In genomic region chr11:96017941-96018351, GRCm38 (mm10) we compare ENCODE assay signal across 14 mouse cellular contexts. TPM values are rescaled to one million over a fixed set of nuclear protein-coding genes. Genes with fewer than 3 reads are reported as not detected.
DNase-seq lines count a peak whose midpoint lies in the region; ATAC-seq and TF ChIP-seq lines count a peak whose summit lies in the region.
"Had no signal": no experiment of that assay in that cellular context is flagged by ENCODE, and none has a peak within 500 bp of the region (broad histone marks: within the 10 kb centered on the region; RNA-seq: fewer than 3 reads in every experiment).

No protein-coding gene starts in this region.

- WGBS in heart, embryonic 12.5 days: 6% methylated on average over 9 of the region's 9 CpGs
- WGBS in heart, adult 2 months: 28% methylated on average over 9 of the region's 9 CpGs
- 12% methylated on average over 9 of the region's 9 CpGs for WGBS in forebrain, embryonic 14.5 days

- H3K79me2 ChIP-seq in heart, adult 2 months (replicated peaks; ENCODE audit: control insufficient read depth, insufficient read depth, low read length): no peaks in the 10 kb centered on the region

- no peaks in the 10 kb centered on the region for H3K36me3 ChIP-seq in heart, embryonic 12.5 days
- H3K36me3 ChIP-seq in heart, adult 2 months (ENCODE audit: control insufficient read depth, insufficient read depth, low read length): no peaks in the 10 kb centered on the region
- no peaks in the 10 kb centered on the region for H3K36me3 ChIP-seq in forebrain, embryonic 14.5 days (ENCODE audit: control insufficient read depth, insufficient read depth, low read length)
- H3K36me3 ChIP-seq: forebrain, embryonic 12.5 days; limb, embryonic 13.5 days had no signal

- TF ChIP-seq CTCF in heart, adult 2 months (IDR thresholded peaks at IDR 0.05): no peak

- 0 out of 2 replicates have a peak overlapping the region, but pooled peaks have one; percentile 31 for H3K9ac ChIP-seq in heart, embryonic 12.5 days
- no peak overlapping the region for H3K9ac ChIP-seq in heart, adult 2 months (ENCODE audit: low read depth, low read length)
- no peak overlapping the region for H3K9ac ChIP-seq in forebrain, embryonic 14.5 days (ENCODE audit: low read length)
- H3K9ac ChIP-seq: forebrain, embryonic 12.5 days; limb, embryonic 13.5 days had no signal

- intact Hi-C loops in heart, adult 2 months (cut with DNase I): no loop called here

- no peak overlapping the region for H3K4me3 ChIP-seq in heart, embryonic 12.5 days
- no peak overlapping the region for H3K4me3 ChIP-seq in heart, adult 2 months
- no peak overlapping the region for H3K4me3 ChIP-seq in forebrain, embryonic 14.5 days (ENCODE audit: low read depth, low read length)
- H3K4me3 ChIP-seq: forebrain, embryonic 12.5 days; limb, embryonic 13.5 days had no signal

- peaks cover 35% of the 10 kb centered on the region for H3K4me1 ChIP-seq in heart, embryonic 12.5 days (replicated peaks)
- H3K4me1 ChIP-seq in heart, adult 2 months (ENCODE audit: control insufficient read depth, insufficient read depth, low read length): no peaks in the 10 kb centered on the region
- H3K4me1 ChIP-seq in forebrain, embryonic 14.5 days (ENCODE audit: control insufficient read depth, insufficient read depth, low read length): no peaks in the 10 kb centered on the region
- H3K4me1 ChIP-seq: limb, embryonic 13.5 days had no signal

- no peak for DNase-seq in heart, adult 2 months
- DNase-seq in 416B (ENCODE audit: low read depth): peak; percentile 75
- DNase-seq in R1 (ENCODE audit: low read depth, low spot score): peak; percentile 97
- DNase-seq in layer of hippocampus, adult 11-12 months (ENCODE audit: low spot score): no peak
- DNase-seq in forebrain, embryonic 14.5 days (ENCODE audit: low spot score): no peak
- DNase-seq: kidney, postnatal 10 days had no signal

- no peak for TF ChIP-seq EP300 in heart, adult 2 months (IDR thresholded peaks at IDR 0.05; ENCODE audit: insufficient read depth, low read depth, low read length)

- TF ChIP-seq POLR2A in heart, adult 2 months (IDR thresholded peaks at IDR 0.05; ENCODE audit: insufficient read depth, low read depth, low read length): no peak

- ATAC-seq in heart, embryonic 12.5 days (ENCODE audit: insufficient number of reproducible peaks, low FRiP score): peak; percentile 71
- ATAC-seq in erythroblast, adult 5-6 weeks (replicated peaks; ENCODE audit: low FRiP score, poor library complexity, severe bottlenecking): 0 out of 2 replicates have a peak, but pooled peaks have one; percentile 43
- ATAC-seq in megakaryocyte, adult 5-6 weeks (ENCODE audit: poor library complexity, severe bottlenecking): no peak
- ATAC-seq in forebrain, embryonic 14.5 days: no peak

- H3K27me3 ChIP-seq in heart, embryonic 12.5 days (replicated peaks): no peaks in the 10 kb centered on the region
- peaks cover under 1% of the 10 kb centered on the region for H3K27me3 ChIP-seq in heart, adult 2 months (ENCODE audit: control insufficient read depth, insufficient read depth, low read length)
- no peaks in the 10 kb centered on the region for H3K27me3 ChIP-seq in forebrain, embryonic 14.5 days (replicated peaks; ENCODE audit: control insufficient read depth, insufficient read depth, low read length)
- H3K27me3 ChIP-seq: forebrain, embryonic 12.5 days; limb, embryonic 13.5 days had no signal

- H3K9me3 ChIP-seq in heart, embryonic 12.5 days (replicated peaks): no peaks in the 10 kb centered on the region
- no peaks in the 10 kb centered on the region for H3K9me3 ChIP-seq in forebrain, embryonic 14.5 days (replicated peaks; ENCODE audit: control insufficient read depth, low read length)
- H3K9me3 ChIP-seq: forebrain, embryonic 12.5 days; limb, embryonic 13.5 days had no signal

- peak overlapping the region; percentile 43 for H3K4me2 ChIP-seq in heart, embryonic 12.5 days
- H3K4me2 ChIP-seq in forebrain, embryonic 14.5 days (ENCODE audit: low read length): no peak overlapping the region
- H3K4me2 ChIP-seq: forebrain, embryonic 12.5 days; limb, embryonic 13.5 days had no signal

- peak overlapping the region; percentile 80 for H3K27ac ChIP-seq in heart, embryonic 12.5 days (ENCODE audit: poor library complexity, severe bottlenecking)
- no peak overlapping the region for H3K27ac ChIP-seq in heart, adult 2 months
- no peak overlapping the region for H3K27ac ChIP-seq in forebrain, embryonic 14.5 days (ENCODE audit: low read depth, low read length)
- H3K27ac ChIP-seq: forebrain, embryonic 12.5 days; limb, embryonic 13.5 days had no signal

RNA-seq across cellular contexts. Expression of gene Gip, which starts 6.4 kb away (rescaled TPM):
- not detected in 2 replicates for polyA plus RNA-seq in heart, embryonic 12.5 days (2016; fragmentation: Nextera tagmentation; extraction: Ambion mirVana)
- total RNA-seq in heart, adult 2 months (2021): not detected
- not detected in 2 replicates for polyA plus RNA-seq in heart, adult 2 months (2012; rRNA removed)
- not detected in 2 replicates for total RNA-seq in erythroblast, adult 5-6 weeks (2015; ENCODE audit: low replicate concordance)
- not detected in 2 replicates for total RNA-seq in erythroblast, adult 5-6 weeks (2017; ENCODE audit: low replicate concordance)
- not detected in 2 replicates for total RNA-seq in megakaryocyte, adult 5-6 weeks (2015)
- not detected in 2 replicates for total RNA-seq in megakaryocyte, adult 5-6 weeks (2017)
- not detected in 2 replicates for polyA plus RNA-seq in forebrain, embryonic 14.5 days (2014; fragmentation: Nextera tagmentation; extraction: Ambion mirVana)
- total RNA-seq: megakaryocyte progenitor cell, adult 5-6 weeks had no signal
- polyA plus RNA-seq: forebrain, embryonic 12.5 days; heart, postnatal 0 days; limb, embryonic 13.5 days; neural tube, embryonic 14.5 days had no signal

RNA-seq across cellular contexts. Expression of gene Igf2bp1, which starts 12.2 kb away (rescaled TPM):
- 63.2 and 66.9 TPM in 2 replicates for polyA plus RNA-seq in heart, embryonic 12.5 days (2016; fragmentation: Nextera tagmentation; extraction: Ambion mirVana)
- under 1 TPM; 0.05 to 0.23 TPM for total RNA-seq in heart, adult 2 months (2021)
- polyA plus RNA-seq in heart, adult 2 months (2012; rRNA removed): 0.31 TPM in 1 of 2 replicates, not detected in the other
- total RNA-seq in erythroblast, adult 5-6 weeks (2015; ENCODE audit: low replicate concordance): not detected in 2 replicates
- not detected in 2 replicates for total RNA-seq in erythroblast, adult 5-6 weeks (2017; ENCODE audit: low replicate concordance)
- total RNA-seq in megakaryocyte, adult 5-6 weeks (2015): not detected in 2 replicates
- not detected in 2 replicates for total RNA-seq in megakaryocyte, adult 5-6 weeks (2017)
- 14.6 and 15.3 TPM in 2 replicates for polyA plus RNA-seq in forebrain, embryonic 14.5 days (2014; fragmentation: Nextera tagmentation; extraction: Ambion mirVana)
- total RNA-seq: megakaryocyte progenitor cell, adult 5-6 weeks had no signal

RNA-seq across cellular contexts. Expression of gene Snf8, which starts 16.7 kb away (rescaled TPM):
- 76.0 and 78.9 TPM in 2 replicates for polyA plus RNA-seq in heart, embryonic 12.5 days (2016; fragmentation: Nextera tagmentation; extraction: Ambion mirVana)
- total RNA-seq in heart, adult 2 months (2021): 10 to 100 TPM; 44.9 to 49.1 TPM
- polyA plus RNA-seq in heart, adult 2 months (2012; rRNA removed): 18.8 and 23.0 TPM in 2 replicates
- 25.7 and 27.9 TPM in 2 replicates for total RNA-seq in erythroblast, adult 5-6 weeks (2015; ENCODE audit: low replicate concordance)
- 11.3 and 37.1 TPM in 2 replicates for total RNA-seq in erythroblast, adult 5-6 weeks (2017; ENCODE audit: low replicate concordance)
- total RNA-seq in megakaryocyte, adult 5-6 weeks (2015): 80.1 and 93.3 TPM in 2 replicates
- 47.6 and 59.8 TPM in 2 replicates for total RNA-seq in megakaryocyte, adult 5-6 weeks (2017)
- polyA plus RNA-seq in forebrain, embryonic 14.5 days (2014; fragmentation: Nextera tagmentation; extraction: Ambion mirVana): 58.4 and 68.8 TPM in 2 replicates

RNA-seq across cellular contexts. Expression of gene Ube2z, which starts 47.2 kb away (rescaled TPM):
- 42.5 and 43.5 TPM in 2 replicates for polyA plus RNA-seq in heart, embryonic 12.5 days (2016; fragmentation: Nextera tagmentation; extraction: Ambion mirVana)
- total RNA-seq in heart, adult 2 months (2021): 10 to 100 TPM; 29.5 to 29.7 TPM
- 22.9 and 41.1 TPM in 2 replicates for polyA plus RNA-seq in heart, adult 2 months (2012; rRNA removed)
- total RNA-seq in erythroblast, adult 5-6 weeks (2015; ENCODE audit: low replicate concordance): 7.1 TPM in 2 replicates
- total RNA-seq in erythroblast, adult 5-6 weeks (2017; ENCODE audit: low replicate concordance): 9.2 and 10.3 TPM in 2 replicates
- total RNA-seq in megakaryocyte, adult 5-6 weeks (2015): 22.5 and 22.8 TPM in 2 replicates
- 20.8 and 21.5 TPM in 2 replicates for total RNA-seq in megakaryocyte, adult 5-6 weeks (2017)
- 24.9 and 26.9 TPM in 2 replicates for polyA plus RNA-seq in forebrain, embryonic 14.5 days (2014; fragmentation: Nextera tagmentation; extraction: Ambion mirVana)

RNA-seq across cellular contexts. Expression of gene Atp5g1, which starts 57.5 kb away (rescaled TPM):
- 1,401 and 1,405 TPM in 2 replicates for polyA plus RNA-seq in heart, embryonic 12.5 days (2016; fragmentation: Nextera tagmentation; extraction: Ambion mirVana)
- total RNA-seq in heart, adult 2 months (2021): 1,000 to 10,000 TPM; 3,096 to 3,522 TPM
- 5,903 and 6,025 TPM in 2 replicates for polyA plus RNA-seq in heart, adult 2 months (2012; rRNA removed)
- total RNA-seq in erythroblast, adult 5-6 weeks (2015; ENCODE audit: low replicate concordance): 127 and 128 TPM in 2 replicates
- total RNA-seq in erythroblast, adult 5-6 weeks (2017; ENCODE audit: low replicate concordance): 4.8 and 21.7 TPM in 2 replicates
- 192 and 203 TPM in 2 replicates for total RNA-seq in megakaryocyte, adult 5-6 weeks (2015)
- total RNA-seq in megakaryocyte, adult 5-6 weeks (2017): 24.3 and 35.9 TPM in 2 replicates
- 606 and 726 TPM in 2 replicates for polyA plus RNA-seq in forebrain, embryonic 14.5 days (2014; fragmentation: Nextera tagmentation; extraction: Ambion mirVana)

Comparison
In these comparisons a context has a peak if more than half of its experiments do, and no peak if none do; other contexts are left out.
1. ATAC-seq: peak in heart, embryonic 12.5 days (single experiment) and erythroblast, adult 5-6 weeks (single experiment); none in megakaryocyte, adult 5-6 weeks (single experiment) and forebrain, embryonic 14.5 days (single experiment).
2. DNase-seq: peak in 416B (single experiment) and R1 (single experiment); none in heart, adult 2 months (0 of 2), layer of hippocampus, adult 11-12 months (single experiment) and forebrain, embryonic 14.5 days (single experiment).